Comparison of ENCODE assay signal across 30 mouse cellular contexts in the genomic region with DNA sequence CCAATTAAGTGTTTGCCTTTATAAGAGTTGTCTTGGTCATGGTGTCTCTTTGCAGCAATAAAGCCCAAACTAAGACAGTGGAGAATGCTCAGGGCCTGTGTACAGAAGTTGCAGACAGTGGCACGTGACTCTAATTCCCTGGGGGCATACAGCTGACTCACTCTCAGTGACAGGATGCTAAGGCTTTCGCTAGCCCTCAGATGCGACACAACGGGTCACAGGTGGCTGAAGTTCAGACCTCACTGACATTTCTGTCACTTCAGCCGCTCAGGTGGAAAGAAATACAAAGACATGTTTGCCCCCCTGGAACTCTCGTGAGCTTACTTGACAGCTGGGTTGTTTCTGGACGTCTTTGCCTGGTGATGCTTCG. TPM values are rescaled to one million over a fixed set of nuclear protein-coding genes. Genes with fewer than 3 reads are reported as not detected.
A peak's percentile ranks its signal among the peaks of the same experiment; 100 is the strongest.
DNase-seq lines count a peak whose midpoint lies in the region; ATAC-seq and TF ChIP-seq lines count a peak whose summit lies in the region.
"Had no signal": no experiment of that assay in that cellular context is flagged by ENCODE, and none has a peak within 500 bp of the region (broad histone marks: within the 10 kb centered on the region; RNA-seq: fewer than 3 reads in every experiment).

No protein-coding gene starts in this region.

- TF ChIP-seq CTCF in CH12.LX (conservative IDR thresholded peaks at IDR 0.05 in 1 of 2, IDR thresholded peaks at IDR 0.05 in 1 of 2; ENCODE audit: low read depth in 2 of 2, low read length in 2 of 2) = no peak

- 0 out of 2 replicates have a peak overlapping the region, but pooled peaks have one; percentile 5 for H3K27ac ChIP-seq in liver, embryonic 13.5 days
- H3K27ac ChIP-seq in liver, embryonic 11.5 days (ENCODE audit: low read depth, low read length) = no peak overlapping the region
- H3K27ac ChIP-seq in CH12.LX (ENCODE audit: insufficient read depth, low read depth) = no peak overlapping the region
- no peak overlapping the region for H3K27ac ChIP-seq in forebrain, embryonic 12.5 days
- H3K27ac ChIP-seq: embryonic facial prominence, embryonic 10.5 days; embryonic facial prominence, embryonic 13.5 days; gastrocnemius, adult 2 months; heart, adult 2 months; heart, embryonic 10.5 days; heart, embryonic 13.5 days; hindbrain, embryonic 12.5 days; hindbrain, embryonic 15.5 days had no signal

- TF ChIP-seq RAD21 in CH12.LX (IDR thresholded peaks at IDR 0.05; ENCODE audit: low read depth, low read length) = no peak

- H3K4me3 ChIP-seq in liver, embryonic 13.5 days (replicated peaks) = no peak overlapping the region
- no peak overlapping the region for H3K4me3 ChIP-seq in liver, embryonic 11.5 days (ENCODE audit: low read depth, low read length)
- no peak overlapping the region for H3K4me3 ChIP-seq in CH12.LX (replicated peaks in 1 of 3; ENCODE audit: low read depth in 2 of 3, low read length in 2 of 3, poor library complexity in 1 of 3)
- no peak overlapping the region for H3K4me3 ChIP-seq in forebrain, embryonic 12.5 days (replicated peaks)
- H3K4me3 ChIP-seq: embryonic facial prominence, embryonic 10.5 days; embryonic facial prominence, embryonic 13.5 days; erythroblast, embryonic 14.5 days; gastrocnemius, adult 2 months; heart, adult 2 months; heart, embryonic 10.5 days; heart, embryonic 13.5 days; hindbrain, embryonic 12.5 days; hindbrain, embryonic 15.5 days had no signal

- H3K9ac ChIP-seq in liver, embryonic 13.5 days = no peak overlapping the region
- no peak overlapping the region for H3K9ac ChIP-seq in liver, embryonic 11.5 days (ENCODE audit: low read depth, low read length)
- H3K9ac ChIP-seq in CH12.LX (ENCODE audit: insufficient read depth, low read depth) = no peak overlapping the region
- H3K9ac ChIP-seq in forebrain, embryonic 12.5 days = no peak overlapping the region
- H3K9ac ChIP-seq: embryonic facial prominence, embryonic 13.5 days; forebrain, postnatal 0 days; heart, embryonic 13.5 days; hindbrain, embryonic 12.5 days; hindbrain, embryonic 15.5 days had no signal

- WGBS in liver, embryonic 13.5 days (ENCODE audit: insufficient replicate concordance) = 87% methylated on average over 8 of the region's 8 CpGs
- 90% methylated on average over 8 of the region's 8 CpGs for WGBS in liver, embryonic 11.5 days
- WGBS in forebrain, embryonic 12.5 days = 85% methylated on average over 8 of the region's 8 CpGs

- H3K36me3 ChIP-seq in liver, embryonic 13.5 days = no peaks in the 10 kb centered on the region
- no peaks in the 10 kb centered on the region for H3K36me3 ChIP-seq in liver, embryonic 11.5 days (ENCODE audit: control insufficient read depth, insufficient read depth, low read length)
- no peaks in the 10 kb centered on the region for H3K36me3 ChIP-seq in CH12.LX (replicated peaks in 1 of 2; ENCODE audit: control insufficient read depth in 1 of 2, insufficient read depth in 1 of 2, low read length in 1 of 2)
- no peaks in the 10 kb centered on the region for H3K36me3 ChIP-seq in splenic B cell, adult 2 months (ENCODE audit: control insufficient read depth, insufficient read depth, low read length, poor library complexity, severe bottlenecking)
- no peaks in the 10 kb centered on the region for H3K36me3 ChIP-seq in forebrain, embryonic 12.5 days (replicated peaks)
- H3K36me3 ChIP-seq: embryonic facial prominence, embryonic 10.5 days; embryonic facial prominence, embryonic 13.5 days; heart, embryonic 10.5 days; heart, embryonic 13.5 days; hindbrain, embryonic 12.5 days; hindbrain, embryonic 15.5 days had no signal

- no peak overlapping the region for H3K4me2 ChIP-seq in liver, embryonic 13.5 days
- no peak overlapping the region for H3K4me2 ChIP-seq in liver, embryonic 11.5 days
- H3K4me2 ChIP-seq in CH12.LX (ENCODE audit: insufficient read depth, low read depth, poor library complexity, severe bottlenecking) = no peak overlapping the region
- no peak overlapping the region for H3K4me2 ChIP-seq in forebrain, embryonic 12.5 days
- H3K4me2 ChIP-seq: embryonic facial prominence, embryonic 13.5 days; heart, embryonic 13.5 days; hindbrain, embryonic 12.5 days; hindbrain, embryonic 15.5 days had no signal

- no peak for ATAC-seq in liver, embryonic 13.5 days (ENCODE audit: low read depth)
- no peak for ATAC-seq in liver, embryonic 11.5 days (replicated peaks; ENCODE audit: low FRiP score)
- no peak for ATAC-seq in forebrain, embryonic 12.5 days (ENCODE audit: low FRiP score)
- ATAC-seq: forebrain, embryonic 14.5 days; forebrain, postnatal 0 days; intestine, postnatal 0 days had no signal

- dilution Hi-C loops in CH12.LX (cut with MboI; ENCODE audit: extremely low pct_ligation_motif_present, extremely low pct_unique_long_range_greater_than_20kb, low sequenced_read_pairs) = no loop called here

- peaks cover 13% of the 10 kb centered on the region; the same call in 1 of the 2 replicates for H3K27me3 ChIP-seq in liver, embryonic 13.5 days
- no peaks in the 10 kb centered on the region for H3K27me3 ChIP-seq in liver, embryonic 11.5 days (replicated peaks; ENCODE audit: control insufficient read depth, insufficient read depth, low read length)
- H3K27me3 ChIP-seq in CH12.LX (replicated peaks) = no peaks in the 10 kb centered on the region
- H3K27me3 ChIP-seq in splenic B cell, adult 2 months (ENCODE audit: control insufficient read depth, insufficient read depth, low read length, poor library complexity, severe bottlenecking) = no peaks in the 10 kb centered on the region
- no peaks in the 10 kb centered on the region for H3K27me3 ChIP-seq in forebrain, embryonic 12.5 days
- H3K27me3 ChIP-seq: embryonic facial prominence, embryonic 13.5 days; heart, embryonic 13.5 days; hindbrain, embryonic 12.5 days; hindbrain, embryonic 15.5 days had no signal

- no peaks in the 10 kb centered on the region for H3K79me2 ChIP-seq in CH12.LX (replicated peaks; ENCODE audit: control insufficient read depth, extremely low read depth, insufficient read depth, poor library complexity, severe bottlenecking)

- peaks cover 27% of the 10 kb centered on the region for H3K4me1 ChIP-seq in liver, embryonic 13.5 days (replicated peaks)
- peaks cover 4% of the 10 kb centered on the region; the same call in 1 of the 2 replicates for H3K4me1 ChIP-seq in liver, embryonic 11.5 days (replicated peaks; ENCODE audit: control insufficient read depth, insufficient read depth, low read length)
- peaks cover 4 to 15% of the 10 kb centered on the region in 2 experiments for H3K4me1 ChIP-seq in CH12.LX (ENCODE audit: control insufficient read depth in 1 of 2, insufficient read depth in 2 of 2)
- H3K4me1 ChIP-seq in forebrain, embryonic 12.5 days = no peaks in the 10 kb centered on the region
- H3K4me1 ChIP-seq: embryonic facial prominence, embryonic 10.5 days; heart, embryonic 10.5 days; hindbrain, embryonic 12.5 days; hindbrain, embryonic 15.5 days had no signal

- no peak for DNase-seq in liver, embryonic 13.5 days
- no peak for DNase-seq in liver, embryonic 11.5 days (ENCODE audit: low spot score)
- DNase-seq in CH12.LX (ENCODE audit: extremely low read depth) = peak; percentile 25
- DNase-seq in splenic B cell, adult 2 months (ENCODE audit: low read depth, low spot score) = peak; percentile 55
- DNase-seq in embryo, embryonic 10.5 days (ENCODE audit: low spot score) = no peak
- DNase-seq: adrenal gland, adult 2 months; adrenal gland, postnatal 14 days; cerebellum, adult 11 months; cerebellum, adult 2 months; cerebellum, adult 9-11 months; cerebellum, postnatal 25 days; embryo, embryonic 11 days; forebrain, postnatal 0 days; gastrocnemius, adult 2 months; gastrocnemius, postnatal 14 days; heart, adult 2 months; heart, postnatal 14 days had no signal

- TF ChIP-seq POLR2A in CH12.LX (IDR thresholded peaks at IDR 0.05; ENCODE audit: low read depth, low read length) = no peak

- H3K9me3 ChIP-seq in liver, embryonic 13.5 days (replicated peaks) = 0 out of 2 replicates have a peak, but pooled peaks cover 4% of the 10 kb centered on the region
- H3K9me3 ChIP-seq in liver, embryonic 11.5 days (ENCODE audit: control insufficient read depth, low read length) = no peaks in the 10 kb centered on the region
- H3K9me3 ChIP-seq in CH12.LX (replicated peaks; ENCODE audit: low read length) = peaks cover 5% of the 10 kb centered on the region
- H3K9me3 ChIP-seq in forebrain, embryonic 12.5 days = no peaks in the 10 kb centered on the region
- H3K9me3 ChIP-seq: embryonic facial prominence, embryonic 10.5 days; embryonic facial prominence, embryonic 13.5 days; heart, embryonic 10.5 days; heart, embryonic 13.5 days; hindbrain, embryonic 12.5 days; hindbrain, embryonic 15.5 days had no signal

- in situ Hi-C loops in CH12.LX (cut with MboI; ENCODE audit: low pct_ligation_motif_present, low pct_unique_long_range_greater_than_20kb, low sequenced_read_pairs) = no loop called here

- no peak for TF ChIP-seq EP300 in CH12.LX (IDR thresholded peaks at IDR 0.05; ENCODE audit: low read length)

TF ChIP-seq in CH12.LX, 34 proteins besides CTCF, POLR2A, EP300 and RAD21 (continues in another document):
- no peak for TF ChIP-seq TBP (conservative IDR thresholded peaks at IDR 0.05; ENCODE audit: low read depth, low read length)
- no peak for TF ChIP-seq SIN3A (IDR thresholded peaks at IDR 0.05; ENCODE audit: low read length)
- no peak for TF ChIP-seq ZC3H11A (IDR thresholded peaks at IDR 0.05; ENCODE audit: low read depth, low read length)
- 0 out of 2 replicates have a peak, but pooled peaks have one; percentile 7 for TF ChIP-seq USF2 (conservative IDR thresholded peaks at IDR 0.05; ENCODE audit: low read depth, low read length)
- TF ChIP-seq JUN (IDR thresholded peaks at IDR 0.05; ENCODE audit: insufficient read depth, low read depth, low read length) = no peak
- TF ChIP-seq USF1 (IDR thresholded peaks at IDR 0.05; ENCODE audit: low read depth, low read length) = peak; percentile 36
- TF ChIP-seq CHD2 (IDR thresholded peaks at IDR 0.05; ENCODE audit: low read length) = no peak
- TF ChIP-seq MAZ (IDR thresholded peaks at IDR 0.05; ENCODE audit: low read depth, low read length) = no peak
- peak; percentile 48; the same call in 1 of the 2 replicates for TF ChIP-seq BHLHE40 (IDR thresholded peaks at IDR 0.05; ENCODE audit: low read depth, low read length)
- TF ChIP-seq ZMIZ1 (IDR thresholded peaks at IDR 0.05; ENCODE audit: low read depth, low read length) = no peak
- TF ChIP-seq GABPA (IDR thresholded peaks at IDR 0.05; ENCODE audit: insufficient replicate concordance, low read depth, low read length) = no peak
- TF ChIP-seq POLR2AphosphoS2 (IDR thresholded peaks at IDR 0.05; ENCODE audit: low read depth, low read length) = no peak
- no peak for TF ChIP-seq CHD1 (IDR thresholded peaks at IDR 0.05; ENCODE audit: low read depth, low read length)

RNA-seq across cellular contexts. Expression of a gene that starts 39.4 kb away (rescaled TPM):
- not detected in 2 replicates for polyA plus RNA-seq in liver, embryonic 13.5 days (2015; fragmentation: Nextera tagmentation; extraction: Ambion mirVana)
- 0.12 TPM in 1 of 2 replicates, not detected in the other for polyA plus RNA-seq in liver, embryonic 11.5 days (2014; fragmentation: Nextera tagmentation; extraction: Ambion mirVana)
- total RNA-seq in CH12.LX (2012; rRNA removed) (not detected in 2 replicates), CH12.LX (2014; rRNA removed) (not detected in 2 replicates)
- not detected in 2 replicates for polyA plus RNA-seq in CH12.LX (2012; ENCODE audit: insufficient read length, low read depth)
- 4.1 and 4.3 TPM in 2 replicates for polyA plus RNA-seq in forebrain, embryonic 12.5 days (2016; fragmentation: Nextera tagmentation; extraction: Ambion mirVana)
- total RNA-seq: adrenal gland, adult 2 months; adrenal gland, postnatal 14 days; gastrocnemius, adult 2 months; heart, adult 2 months; heart, postnatal 14 days; hematopoietic stem cell, adult 5-6 weeks; MEL had no signal
- polyA plus RNA-seq: adrenal gland, adult 2 months; erythroblast, embryonic 14.5 days; heart, embryonic 16.5 days had no signal

Comparison
In these comparisons a context has a peak if more than half of its experiments do, and no peak if none do; other contexts are left out.
1. DNase-seq: peak in CH12.LX (single experiment) and splenic B cell, adult 2 months (single experiment); none in liver, embryonic 13.5 days (single experiment), liver, embryonic 11.5 days (single experiment) and embryo, embryonic 10.5 days (single experiment).